Mouse (Mus musculus) myocyte (in vitro differentiated cells): ENCODE data around the gene Plscr2. TPM values are rescaled to one million over a fixed set of nuclear protein-coding genes. Genes with fewer than 3 reads are reported as not detected.

Experiments
- H3K27me3 ChIP-seq: one replicate; pipeline ENCODE4 v1.6.1; 2011; ENCODE audit not compliant: control insufficient read depth, insufficient read depth, insufficient read length
- H3K36me3 ChIP-seq: one replicate; pipeline ENCODE4 v1.6.1; 2011; ENCODE audit not compliant: control insufficient read depth, insufficient read depth
- H3K4me2 ChIP-seq: one replicate; pipeline ENCODE4 v1.6.1; 2011; ENCODE audit warnings: low read depth, control low read depth
- H3K4me3 ChIP-seq: one replicate; pipeline ENCODE4 v1.5.1; 2011; ENCODE audit warnings: mild to moderate bottlenecking, control low read depth, moderate library complexity
- H3K79me2 ChIP-seq: one replicate; pipeline ENCODE4 v1.6.1; 2011; ENCODE audit not compliant: control insufficient read depth, insufficient read depth
- H3ac ChIP-seq: one replicate; pipeline ENCODE4 v1.6.1; 2011; ENCODE audit not compliant: control insufficient read depth, insufficient read length
- CEBPB ChIP-seq: IDR thresholded peaks from 2 replicates; pipeline ENCODE4 v1.6.1; 2011; ENCODE audit warnings: mild to moderate bottlenecking, moderate library complexity; ENCODE audit not compliant: poor library complexity, insufficient read depth, severe bottlenecking
- E2F4 ChIP-seq: IDR thresholded peaks from one replicate; pipeline ENCODE4 v1.6.1; 2011; ENCODE audit warnings: mild to moderate bottlenecking, control low read depth, moderate library complexity; ENCODE audit not compliant: insufficient read depth
- MAX ChIP-seq: IDR thresholded peaks from one replicate; pipeline ENCODE4 v1.6.1; 2011; ENCODE audit warnings: low read depth, mild to moderate bottlenecking, control low read depth
- MYOD1 ChIP-seq, 3 experiments: IDR thresholded peaks; one replicate each; pipeline ENCODE4 v1.6.1; 2011; ENCODE audit warnings: control low read depth in 2 of 3, low read depth in 2 of 3, mild to moderate bottlenecking in 2 of 3, moderate library complexity in 1 of 3; ENCODE audit not compliant: insufficient read length in 2 of 3, control insufficient read depth in 1 of 3
- MYOG ChIP-seq, 3 experiments: IDR thresholded peaks; one replicate each; pipeline ENCODE4 v1.6.1; 2011; ENCODE audit warnings: control low read depth in 2 of 3, low read depth in 2 of 3, mild to moderate bottlenecking in 2 of 3; ENCODE audit not compliant: insufficient read length in 2 of 3, control insufficient read depth in 1 of 3, insufficient read depth in 1 of 3
- POLR2A ChIP-seq: IDR thresholded peaks from one replicate; pipeline ENCODE4 v1.6.1; 2011; ENCODE audit warnings: low read depth, mild to moderate bottlenecking, control low read depth, moderate library complexity; ENCODE audit not compliant: insufficient read length
- POLR2AphosphoS2 ChIP-seq: IDR thresholded peaks from one replicate; pipeline ENCODE4 v1.6.1; 2011; ENCODE audit warnings: low read depth, control low read depth; ENCODE audit not compliant: insufficient read length
- REST ChIP-seq: IDR thresholded peaks from one replicate; pipeline ENCODE4 v1.6.1; 2011; ENCODE audit warnings: mild to moderate bottlenecking, control low read depth, moderate library complexity; ENCODE audit not compliant: insufficient read depth, insufficient read length
- SRF ChIP-seq: IDR thresholded peaks from one replicate; pipeline ENCODE4 v1.6.1; 2011; ENCODE audit warnings: low read depth; ENCODE audit not compliant: control insufficient read depth, insufficient read length
- TCF12 ChIP-seq: IDR thresholded peaks from one replicate; pipeline ENCODE4 v1.6.1; 2011; ENCODE audit warnings: mild to moderate bottlenecking, control low read depth; ENCODE audit not compliant: poor library complexity, insufficient read depth, severe bottlenecking
- TCF3 ChIP-seq: IDR thresholded peaks from one replicate; pipeline ENCODE4 v1.6.1; 2011; ENCODE audit warnings: low read depth, control low read depth; ENCODE audit not compliant: insufficient read length
- USF1 ChIP-seq: IDR thresholded peaks from one replicate; pipeline ENCODE4 v1.6.1; 2011; ENCODE audit warnings: low read depth, mild to moderate bottlenecking, control low read depth, moderate library complexity
- polyA plus RNA-seq: library from polyadenylated mRNA; unstranded; fragments of >200 nt; fragmentation: generic; extraction: Trizol; gene quantifications from one replicate; pipeline ENCODE4 v1.2.1, GENCODE M21; 2012; ENCODE audit warnings: missing spikeins

Gene Plscr2
- polyA plus RNA-seq, 1 experiment = 3.2 TPM

GRCm38 (mm10) chr9:92249987-92250772 is 25.2 kb upstream of the Plscr2 start:
- H3K4me2 ChIP-seq = peak overlapping the region; percentile 94
- no peaks in the 10 kb centered on the region for H3K27me3 ChIP-seq
- TF ChIP-seq MAX (no peak), POLR2AphosphoS2 (peak; percentile 59), SRF (no peak), POLR2A (peak; percentile 72), REST (no peak), E2F4 (peak; percentile 5), TCF12 (no peak), USF1 (peak; percentile 21), CEBPB (no peak)

GRCm38 (mm10) chr9:92252718-92253117 is 22.7 kb upstream of the Plscr2 start:
- Histone ChIP-seq H3K4me2 (peak overlapping the region; percentile 24), H3K79me2 (peaks cover 64% of the 10 kb centered on the region), H3K27me3 (no peaks in the 10 kb centered on the region), H3ac (no peak overlapping the region), H3K36me3 (peaks cover 3% of the 10 kb centered on the region), H3K4me3 (no peak overlapping the region)
- TF ChIP-seq TCF12 = no peak
- TF ChIP-seq TCF3 = no peak
- TF ChIP-seq REST = no peak
- TF ChIP-seq E2F4 = no peak
- TF ChIP-seq USF1 = no peak
- TF ChIP-seq POLR2A = no peak

More at GRCm38 (mm10) chr9:92249987-92250772, 25.2 kb upstream of the Plscr2 start:
- Histone ChIP-seq H3K36me3 (no peaks in the 10 kb centered on the region), H3ac (no peak overlapping the region), H3K79me2 (peaks cover 43% of the 10 kb centered on the region), H3K4me3 (peak overlapping the region; percentile 89)

- Histone ChIP-seq H3ac (no peak overlapping the region), H3K27me3 (no peaks in the 10 kb centered on the region), H3K4me2 (no peak overlapping the region), H3K79me2 (peaks cover 64% of the 10 kb centered on the region), H3K36me3 (peaks cover 13% of the 10 kb centered on the region), H3K4me3 (no peak overlapping the region)
- TF ChIP-seq CEBPB = no peak
- no peak for TF ChIP-seq MYOG (IDR thresholded peaks at IDR 0.05; ENCODE audit: control insufficient read depth in 1 of 3, insufficient read depth in 1 of 3, insufficient read length in 2 of 3, low read depth in 2 of 3)
- TF ChIP-seq MYOD1 (IDR thresholded peaks at IDR 0.05; ENCODE audit: control insufficient read depth in 1 of 3, insufficient read length in 2 of 3, low read depth in 2 of 3) = no peak
- TF ChIP-seq SRF = no peak
- no peak for TF ChIP-seq POLR2A
- TF ChIP-seq E2F4 = no peak
Measured at GRCm38 (mm10) chr9:92253585-92254321, 21.6 kb upstream of the Plscr2 start.

- no peak overlapping the region for H3K4me2 ChIP-seq
- H3K36me3 ChIP-seq = peaks cover 44% of the 10 kb centered on the region
Measured at GRCm38 (mm10) chr9:92260481-92261159, 14.8 kb upstream of the Plscr2 start.

More at GRCm38 (mm10) chr9:92260481-92261159, 14.8 kb upstream of the Plscr2 start:
- Histone ChIP-seq H3K79me2 (peaks cover 17% of the 10 kb centered on the region), H3ac (no peak overlapping the region), H3K27me3 (no peaks in the 10 kb centered on the region), H3K4me3 (no peak overlapping the region)
- TF ChIP-seq USF1 (no peak), TCF12 (no peak), POLR2A (no peak), E2F4 (no peak), CEBPB (no peak), MYOD1 (IDR thresholded peaks at IDR 0.05; ENCODE audit: control insufficient read depth in 1 of 3, insufficient read length in 2 of 3, low read depth in 2 of 3) (no peak), MYOG (IDR thresholded peaks at IDR 0.05; ENCODE audit: control insufficient read depth in 1 of 3, insufficient read depth in 1 of 3, insufficient read length in 2 of 3, low read depth in 2 of 3) (no peak), REST (no peak), POLR2AphosphoS2 (no peak), MAX (no peak), SRF (no peak), TCF3 (no peak)
